Mouse (Mus musculus) limb, embryonic 10.5 days (tissue): ENCODE measurements around the gene Catsper1. TPM values are rescaled to one million over a fixed set of nuclear protein-coding genes. Genes with fewer than 3 reads are reported as not detected.
"Not testable (repeated sequence)": the region's sequence is repeated elsewhere in the genome, so short reads cannot be mapped to it uniquely, and the experiment has no call there.

ENCODE experiments used
- DNase-seq: peaks from one replicate; pipeline ENCODE4 v3.0.0-alpha.2; 2017; ENCODE audit warnings: low spot score
- H3K27ac ChIP-seq: fragments of 300-500 bp; sonication (generic); 2 replicates; pipeline ENCODE4 v1.5.1; 2016; ENCODE audit warnings: mild to moderate bottlenecking
- H3K27me3 ChIP-seq: fragments of 300-500 bp; sonication (generic); 2 replicates; pipeline ENCODE4 v1.6.1; 2016; ENCODE audit warnings: low read depth, mild to moderate bottlenecking; ENCODE audit not compliant: poor library complexity, severe bottlenecking
- H3K36me3 ChIP-seq: fragments of 300-500 bp; sonication (generic); 2 replicates; pipeline ENCODE4 v1.6.1; 2016; ENCODE audit warnings: mild to moderate bottlenecking, moderate library complexity
- H3K4me1 ChIP-seq: fragments of 300-500 bp; sonication (generic); 2 replicates; pipeline ENCODE4 v1.6.1; 2016
- H3K4me3 ChIP-seq: fragments of 300-500 bp; sonication (generic); 2 replicates; pipeline ENCODE4 v1.5.1; 2016; ENCODE audit warnings: mild to moderate bottlenecking, moderate library complexity
- H3K9me3 ChIP-seq: fragments of 300-500 bp; sonication (generic); replicated peaks from 2 replicates; pipeline ENCODE4 v1.6.1; 2016; ENCODE audit warnings: mild to moderate bottlenecking
- WGBS: fragments of 180-500 bp; shearing (Covaris S2); methylation state at CpG from one replicate; pipeline ENCODE4 v1.1.7; 2016; 5-methylcytosine and 5-hydroxymethylcytosine counted together
- polyA plus RNA-seq: library from polyadenylated mRNA; unstranded; fragments of >200 nt; fragmentation: Nextera tagmentation; extraction: Ambion mirVana; gene quantifications from 2 replicates; pipeline ENCODE4 v1.2.1, GENCODE M21; 2016

Gene Catsper1
- polyA plus RNA-seq, 1 experiment from 2014 or later = not detected

DNA sequence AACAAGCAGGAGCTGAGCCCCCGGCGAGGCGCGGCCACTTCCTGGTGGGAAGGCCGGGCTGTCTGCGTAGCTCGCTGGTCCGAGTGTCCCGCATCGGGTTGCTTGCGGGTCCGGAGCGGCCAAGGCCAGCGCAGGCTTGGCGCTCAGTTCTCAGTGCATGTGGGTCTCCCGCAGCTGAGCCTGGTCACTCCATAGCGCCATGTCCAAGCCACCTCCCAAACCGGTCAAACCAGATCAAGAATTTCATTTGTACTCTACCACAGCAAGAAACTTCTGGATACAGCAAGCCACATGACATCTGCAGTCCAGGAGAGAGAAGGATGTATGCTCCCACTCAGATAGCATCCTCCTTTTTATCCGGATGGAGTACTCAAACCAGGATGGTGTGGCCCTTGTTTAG lies 7.6 kb upstream of the Catsper1 start:
- Histone ChIP-seq H3K27me3 (no peaks in the 10 kb centered on the region), H3K27ac (no peak overlapping the region), H3K36me3 (no peaks in the 10 kb centered on the region), H3K4me3 (no peak overlapping the region), H3K9me3 (no peaks in the 10 kb centered on the region), H3K4me1 (no peaks in the 10 kb centered on the region)
- DNase-seq = no peak
- 75% methylated on average over 19 of the region's 19 CpGs for WGBS

DNA sequence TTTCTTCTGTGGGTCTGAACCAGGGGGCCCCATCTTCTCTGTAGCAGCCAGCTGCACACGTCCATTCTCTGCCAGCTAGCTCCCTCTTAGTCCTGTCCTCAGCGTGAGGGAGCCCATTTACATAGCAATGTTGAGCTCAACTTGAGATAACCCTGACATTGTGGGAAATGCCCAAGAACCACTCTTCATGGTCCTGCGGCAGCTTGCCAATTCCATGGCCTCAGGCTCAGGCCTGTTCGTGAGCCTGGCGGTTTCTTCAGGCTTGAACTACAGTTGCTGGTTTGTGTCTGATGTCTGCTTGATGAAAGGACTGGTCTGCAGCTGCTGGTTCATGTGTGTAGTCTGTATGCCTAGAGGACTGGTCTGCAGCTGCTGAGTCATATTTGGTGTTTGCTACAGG lies 800 bp upstream of the Catsper1 start:
- WGBS = 81% methylated on average over 5 of the region's 5 CpGs
- Histone ChIP-seq H3K27me3 (no peaks in the 10 kb centered on the region), H3K27ac (no peak overlapping the region), H3K4me3 (no peak overlapping the region), H3K4me1 (no peaks in the 10 kb centered on the region), H3K9me3 (no peaks in the 10 kb centered on the region), H3K36me3 (no peaks in the 10 kb centered on the region)
- DNase-seq = no peak

DNA sequence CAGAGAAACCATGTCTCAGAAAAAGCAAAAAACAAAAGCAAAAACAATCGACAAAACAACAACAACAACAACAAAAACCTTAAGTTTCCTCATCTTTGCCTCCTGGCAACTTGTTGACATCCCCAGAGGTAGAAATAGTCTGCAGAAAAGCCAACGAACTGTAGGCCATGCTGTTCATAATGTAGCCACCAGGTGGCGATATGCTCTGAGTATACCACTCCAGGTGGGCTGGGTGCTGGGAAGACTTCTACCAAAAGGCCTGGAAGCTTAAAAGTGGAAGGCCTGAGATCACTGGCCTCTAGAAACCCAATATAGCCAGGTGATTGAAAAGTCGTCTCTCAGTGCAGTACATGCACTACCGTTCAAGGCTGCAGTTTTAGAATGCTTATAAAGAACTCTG lies 2.4 kb downstream of the Catsper1 start:
- Histone ChIP-seq H3K9me3 (no peaks in the 10 kb centered on the region), H3K36me3 (no peaks in the 10 kb centered on the region), H3K27ac (no peak overlapping the region), H3K4me1 (no peaks in the 10 kb centered on the region), H3K4me3 (no peak overlapping the region), H3K27me3 (no peaks in the 10 kb centered on the region)
- DNase-seq = peak; percentile 76
- WGBS = 15% methylated on average over 5 of the region's 5 CpGs

DNA sequence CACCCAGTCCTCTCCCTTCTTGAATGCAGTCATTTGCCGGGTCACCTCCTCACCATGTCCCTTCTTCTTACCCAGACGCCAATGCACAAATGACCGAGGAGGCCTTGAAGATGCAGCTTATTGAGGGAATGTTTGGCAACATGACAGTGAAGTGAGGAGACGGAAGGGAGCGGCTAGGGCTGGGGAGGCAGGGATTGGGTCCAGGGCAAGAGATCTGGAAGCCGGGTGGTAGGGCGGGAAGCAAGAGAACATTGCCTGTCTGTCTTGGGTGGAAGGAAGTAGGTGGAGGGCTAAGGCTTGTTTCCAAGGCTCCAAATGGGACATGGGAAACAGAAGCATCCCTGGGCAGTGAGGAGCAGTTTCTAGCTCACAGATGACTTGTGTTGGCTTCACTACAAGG lies 5.8 kb downstream of the Catsper1 start:
- DNase-seq = no peak
- H3K9me3 ChIP-seq = no peaks in the 10 kb centered on the region
- H3K27me3 ChIP-seq = no peaks in the 10 kb centered on the region
- no peak overlapping the region for H3K27ac ChIP-seq
- H3K4me1 ChIP-seq = no peaks in the 10 kb centered on the region
- WGBS = 90% methylated on average over 7 of the region's 7 CpGs
- H3K36me3 ChIP-seq = no peaks in the 10 kb centered on the region
- no peak overlapping the region for H3K4me3 ChIP-seq

DNA sequence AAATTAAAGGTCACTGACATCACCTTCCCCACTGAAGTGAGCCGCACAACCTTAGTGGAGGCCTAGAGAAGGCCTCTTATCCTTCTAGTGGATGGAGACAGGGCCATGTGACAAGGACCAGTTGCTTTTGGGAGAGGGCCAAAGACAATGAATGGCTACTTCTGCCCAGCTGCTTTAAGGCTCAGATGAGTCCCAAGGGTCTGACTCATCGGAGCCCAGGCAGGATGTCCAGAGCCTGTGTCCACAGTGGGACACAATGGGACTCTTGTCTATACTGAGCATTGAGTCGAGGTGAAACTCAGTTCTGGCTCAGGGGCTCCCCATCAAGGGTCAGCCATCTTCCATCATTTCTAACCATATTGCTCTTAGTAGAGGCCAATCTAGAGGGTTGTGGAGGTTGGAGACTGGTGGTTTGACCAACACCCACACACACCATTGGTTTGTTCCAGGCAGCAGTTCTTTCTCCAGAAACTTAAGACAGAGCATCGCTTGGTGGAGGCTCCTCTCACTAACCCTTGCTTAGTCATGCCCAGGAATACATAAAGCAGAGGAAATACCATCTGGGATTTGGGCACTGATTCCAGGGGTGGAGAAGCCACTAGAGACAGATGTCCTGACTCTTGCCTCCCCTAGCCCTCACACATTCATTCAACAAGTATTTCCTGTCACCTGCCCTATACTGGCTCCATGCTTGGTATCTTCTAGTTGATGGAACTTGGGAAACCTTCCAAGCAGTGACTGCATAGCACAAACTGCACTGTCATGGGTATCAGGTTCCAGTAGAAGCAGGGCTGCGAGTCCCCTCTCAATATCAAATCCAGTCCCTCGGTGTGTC lies 10.0 kb downstream of the Catsper1 start:
- Histone ChIP-seq H3K9me3 (no peaks in the 10 kb centered on the region), H3K4me1 (peaks cover 9% of the 10 kb centered on the region), H3K36me3 (no peaks in the 10 kb centered on the region), H3K27ac (no peak overlapping the region), H3K27me3 (peaks cover 27% of the 10 kb centered on the region), H3K4me3 (no peak overlapping the region)
- WGBS = 86% methylated on average over 6 of the region's 6 CpGs
- no peak for DNase-seq

DNA sequence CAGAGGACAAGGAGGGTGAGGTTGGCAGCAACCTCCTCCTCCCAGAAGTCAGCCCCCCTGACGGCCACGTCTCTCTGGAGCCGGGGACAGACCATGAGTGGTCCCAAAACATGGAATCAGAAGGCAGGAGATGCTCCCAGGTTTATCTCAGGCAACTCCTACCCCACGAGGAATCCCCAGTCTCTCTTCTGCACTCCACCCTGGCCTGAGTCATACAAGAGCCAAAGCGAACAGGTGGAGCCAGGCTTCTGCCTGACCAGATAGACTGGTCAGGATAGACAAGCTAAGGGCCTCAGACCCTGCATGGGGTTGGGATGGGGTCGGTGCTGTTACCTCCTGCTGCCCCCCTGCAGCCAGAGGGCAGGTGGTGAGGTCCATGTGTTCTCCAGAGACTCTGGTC lies 12.5 kb downstream of the Catsper1 start:
- Histone ChIP-seq H3K27ac (no peak overlapping the region), H3K27me3 (peaks cover 30% of the 10 kb centered on the region), H3K36me3 (no peaks in the 10 kb centered on the region), H3K4me3 (no peak overlapping the region), H3K4me1 (peaks cover 9% of the 10 kb centered on the region), H3K9me3 (no peaks in the 10 kb centered on the region)
- 84% methylated on average over 6 of the region's 6 CpGs for WGBS
- DNase-seq = no peak

DNA sequence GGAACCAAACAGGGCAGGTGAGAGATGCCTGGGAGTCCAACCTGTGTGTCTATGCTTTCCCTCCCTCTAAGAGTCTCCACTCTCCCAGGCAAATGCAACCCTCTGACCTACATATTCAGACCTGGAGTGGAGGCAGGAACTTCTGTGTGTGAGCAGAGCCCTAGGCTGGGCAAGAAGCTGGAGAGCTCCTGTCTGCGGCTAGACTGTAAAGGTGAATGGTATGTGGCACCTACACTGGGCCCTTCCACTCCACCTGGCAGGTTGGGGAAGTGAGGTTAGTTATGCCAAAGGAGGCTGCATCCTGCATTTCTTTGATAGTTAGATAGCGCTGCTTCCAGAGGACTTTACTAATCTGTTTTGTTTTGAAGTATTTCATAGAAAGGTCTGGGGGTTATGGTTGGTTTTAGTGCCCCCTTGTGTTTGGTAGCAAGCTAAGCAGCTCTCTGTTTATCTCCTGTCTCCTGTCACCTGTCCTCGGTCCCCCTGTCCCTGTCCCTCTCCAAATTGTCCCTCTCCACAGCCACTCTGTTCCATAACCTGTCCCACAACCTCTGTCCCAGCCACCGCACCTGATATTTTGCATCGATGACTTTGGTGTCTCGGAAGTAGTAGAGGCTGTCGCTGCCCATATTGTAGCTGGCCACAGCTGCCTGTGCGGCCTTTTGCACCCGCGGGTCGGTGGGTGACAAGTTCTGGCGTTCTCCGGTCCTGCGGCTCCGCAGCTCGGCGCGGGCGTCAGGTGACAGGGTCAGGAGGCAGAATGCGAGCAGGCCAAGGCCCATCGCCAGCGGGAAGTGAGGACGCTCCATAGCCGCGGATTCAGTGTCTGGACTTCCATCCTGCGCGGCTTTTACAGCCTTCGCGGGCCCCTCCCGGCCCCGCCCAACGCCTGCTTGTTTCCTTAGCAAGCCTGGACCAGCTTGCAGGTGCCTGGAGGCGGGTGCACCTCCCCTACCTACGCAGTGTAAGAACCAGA lies 13.3 kb downstream of the Catsper1 start:
- 6% methylated on average over 34 of the region's 34 CpGs for WGBS
- H3K4me1 ChIP-seq = peaks cover 9% of the 10 kb centered on the region
- peak overlapping the region; percentile 50 for H3K4me3 ChIP-seq
- no peaks in the 10 kb centered on the region for H3K9me3 ChIP-seq
- peaks cover 30% of the 10 kb centered on the region for H3K27me3 ChIP-seq
- peak overlapping the region; percentile 38; the same call in 1 of the 2 replicates for H3K27ac ChIP-seq
- peak; percentile 50 for DNase-seq
- no peaks in the 10 kb centered on the region for H3K36me3 ChIP-seq

DNA sequence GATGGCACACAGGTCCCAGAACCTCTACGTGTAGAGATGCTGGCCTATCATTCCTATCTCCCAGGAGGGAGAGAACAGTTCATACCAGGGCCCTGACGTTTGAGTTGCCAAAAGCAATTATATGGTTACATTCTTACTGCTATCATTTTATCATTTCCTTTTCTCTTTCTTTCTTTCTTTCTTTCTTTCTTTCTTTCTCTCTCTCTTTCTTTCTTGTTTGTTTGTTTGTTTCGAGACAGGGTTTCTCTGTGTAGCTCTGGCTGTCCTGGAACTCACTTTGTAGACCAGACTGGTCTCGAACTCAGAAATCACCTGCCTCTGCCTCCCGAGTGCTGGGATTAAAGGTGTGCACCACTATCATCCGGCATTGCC lies 13.9 kb downstream of the Catsper1 start, which contains the start of gene Cst6:
Cst6 (minus strand) TSS at position 73 of the 372 bp plus-strand sequence.
- not testable (repeated sequence) for H3K9me3 ChIP-seq, H3K36me3 ChIP-seq, H3K4me1 ChIP-seq, DNase-seq
- WGBS = 65% methylated on average over 6 of the region's 6 CpGs
- H3K27me3 ChIP-seq = peaks cover 30% of the 10 kb centered on the region
- peak within 1 kb of the TSS; percentile 50 for H3K4me3 ChIP-seq
- peak within 1 kb of the TSS; percentile 38; the same call in 1 of the 2 replicates for H3K27ac ChIP-seq

DNA sequence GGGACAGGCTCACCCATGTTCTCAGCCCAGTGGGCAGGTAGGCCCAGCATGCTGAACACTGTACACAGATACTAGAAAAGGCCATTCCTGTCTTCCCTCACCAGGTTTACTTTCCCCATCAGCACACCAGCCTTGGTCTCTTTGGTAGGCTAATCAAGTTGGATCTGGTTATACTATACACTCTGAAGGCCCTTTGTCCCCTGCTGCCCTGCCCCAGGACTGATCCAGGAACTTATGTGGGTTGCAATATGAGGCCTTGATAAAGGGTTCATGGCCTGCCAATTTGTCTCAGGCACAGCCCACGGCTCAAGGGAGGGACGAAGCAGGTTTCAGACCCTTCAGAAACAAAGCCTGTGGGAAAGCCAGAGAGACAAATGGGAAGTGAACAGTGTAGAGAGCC lies 18.1 kb downstream of the Catsper1 start:
- Histone ChIP-seq H3K27ac (no peak overlapping the region), H3K27me3 (peaks cover 21% of the 10 kb centered on the region), H3K36me3 (no peaks in the 10 kb centered on the region), H3K9me3 (no peaks in the 10 kb centered on the region), H3K4me1 (peaks cover 8% of the 10 kb centered on the region), H3K4me3 (no peak overlapping the region)
- 94% methylated on average over 2 of the region's 2 CpGs for WGBS
- DNase-seq = no peak

DNA sequence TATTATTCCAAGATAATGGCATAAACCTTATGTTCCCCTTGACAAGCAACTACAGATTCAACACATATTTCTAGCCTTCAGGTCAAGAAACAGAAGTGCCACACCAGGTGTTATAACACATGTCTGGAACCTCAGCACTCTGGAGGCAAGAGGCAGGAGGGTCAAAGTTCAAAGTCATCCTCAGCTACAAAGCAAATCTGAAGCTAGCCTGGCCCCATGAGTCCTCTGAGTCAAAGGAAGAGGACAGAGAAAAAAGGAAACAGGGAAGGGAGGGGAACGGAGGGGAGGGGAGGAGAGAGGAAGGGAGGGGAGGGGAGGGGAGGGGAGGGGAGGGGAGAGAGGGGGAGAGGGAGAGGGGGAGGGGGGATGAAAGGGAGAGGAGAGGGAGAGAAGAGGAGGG lies 20.5 kb downstream of the Catsper1 start:
- WGBS = no CpG with 5 or more reads among the region's 1 CpGs
- no peak overlapping the region for H3K4me3 ChIP-seq

DNA sequence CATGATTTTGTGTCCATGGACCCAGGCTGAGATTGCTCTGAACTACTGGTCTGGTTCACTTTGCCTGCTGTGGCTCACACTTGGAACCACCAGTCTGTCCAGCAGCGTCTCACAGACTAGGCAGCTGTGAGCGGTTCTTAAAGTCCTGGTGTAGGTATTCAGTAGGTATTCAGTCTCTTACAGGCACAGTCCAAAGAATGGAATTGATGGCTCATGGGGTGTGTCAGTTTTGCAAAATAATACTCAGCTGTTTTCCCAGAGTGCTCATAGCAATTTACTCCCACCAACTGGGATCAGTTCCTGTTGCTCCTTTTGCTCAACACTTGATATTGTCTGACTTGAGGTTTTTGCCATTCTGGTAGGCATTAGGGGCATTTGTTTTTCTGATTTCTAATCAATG lies 26.6 kb downstream of the Catsper1 start:
- Histone ChIP-seq H3K4me3 (no peak overlapping the region), H3K9me3 (no peaks in the 10 kb centered on the region), H3K27me3 (no peaks in the 10 kb centered on the region), H3K27ac (no peak overlapping the region), H3K4me1 (peaks cover 7% of the 10 kb centered on the region), H3K36me3 (peaks cover 26% of the 10 kb centered on the region)
- 84% methylated on average over 2 of the region's 2 CpGs for WGBS
- no peak for DNase-seq

More for the DNA sequence above, 20.5 kb downstream of the Catsper1 start:
- no peaks in the 10 kb centered on the region for H3K4me1 ChIP-seq
- H3K27me3 ChIP-seq = no peaks in the 10 kb centered on the region
- H3K9me3 ChIP-seq = no peaks in the 10 kb centered on the region
- H3K27ac ChIP-seq = no peak overlapping the region
- no peak for DNase-seq
- H3K36me3 ChIP-seq = no peaks in the 10 kb centered on the region

DNA sequence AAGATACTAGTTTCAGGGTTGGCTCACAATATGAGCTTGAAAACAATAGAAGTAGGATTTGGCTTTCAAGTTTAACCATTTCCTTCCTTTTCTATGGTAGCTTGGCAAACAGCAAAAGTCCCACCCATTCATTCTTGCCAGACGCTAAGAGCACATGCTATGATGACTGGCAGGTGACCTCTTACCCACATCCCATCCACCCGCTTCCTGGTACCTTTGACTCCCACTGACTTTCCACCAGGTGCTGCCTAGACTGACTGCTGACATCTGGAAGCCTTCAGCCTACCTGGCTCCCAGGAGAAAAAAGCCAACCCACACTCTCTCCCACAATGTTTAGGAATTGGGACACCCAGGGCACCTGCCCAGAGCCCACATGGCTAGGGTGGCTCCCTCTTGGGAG lies 28.6 kb downstream of the Catsper1 start:
- Histone ChIP-seq H3K27me3 (no peaks in the 10 kb centered on the region), H3K36me3 (peaks cover 39% of the 10 kb centered on the region), H3K4me3 (no peak overlapping the region), H3K4me1 (peaks cover 20% of the 10 kb centered on the region), H3K27ac (no peak overlapping the region), H3K9me3 (no peaks in the 10 kb centered on the region)
- 95% methylated on average over 2 of the region's 2 CpGs for WGBS
- no peak for DNase-seq

DNA sequence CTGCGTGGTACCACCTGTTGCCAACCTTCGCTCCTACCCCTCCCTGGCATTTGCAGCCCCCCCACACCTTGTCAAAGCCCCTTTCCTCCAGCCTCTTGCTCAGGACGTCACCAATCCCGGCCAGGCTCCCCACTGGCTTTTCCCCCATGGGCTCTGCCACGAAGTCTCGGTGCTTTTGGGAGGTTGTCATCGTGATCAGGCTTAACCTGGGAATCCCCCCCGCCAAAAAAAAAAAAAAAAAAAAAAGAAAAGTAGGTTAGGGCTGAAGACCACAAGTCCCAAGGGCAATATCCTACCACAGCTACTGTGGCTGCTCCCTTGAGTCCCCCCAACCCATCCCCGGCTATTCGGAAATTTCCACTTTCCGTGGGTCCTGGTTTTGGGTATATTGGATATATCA lies 30.2 kb downstream of the Catsper1 start:
- Histone ChIP-seq H3K27me3 (no peaks in the 10 kb centered on the region), H3K4me3 (peak overlapping the region; percentile 94), H3K36me3 (peaks cover 56% of the 10 kb centered on the region), H3K9me3 (no peaks in the 10 kb centered on the region), H3K4me1 (peaks cover 20% of the 10 kb centered on the region), H3K27ac (peak overlapping the region; percentile 98)
- no peak for DNase-seq
- 20% methylated on average over 11 of the region's 11 CpGs for WGBS
